Mouse (Mus musculus) limb, embryonic 12.5 days (tissue): ENCODE data around the gene Mrps2. TPM values are rescaled to one million over a fixed set of nuclear protein-coding genes. Genes with fewer than 3 reads are reported as not detected.
"Not testable (repeated sequence)": the region's sequence is repeated elsewhere in the genome, so short reads cannot be mapped to it uniquely, and the experiment has no call there.

ENCODE experiments used
- ATAC-seq: fragments of 200-750 bp; cut with Nextera tagmentation; 2 replicates; pipeline ENCODE4 v1.8.0; 2017; ENCODE audit warnings: low read depth, moderate TSS enrichment; ENCODE audit not compliant: insufficient number of reproducible peaks, insufficient read depth, low FRiP score, low TSS enrichment
- H3K27ac ChIP-seq: fragments of 300-500 bp; sonication (generic); 2 replicates; pipeline ENCODE4 v1.5.1; 2016; ENCODE audit warnings: mild to moderate bottlenecking, moderate library complexity
- H3K27me3 ChIP-seq: fragments of 300-500 bp; sonication (generic); 2 replicates; pipeline ENCODE4 v1.6.1; 2016; ENCODE audit warnings: mild to moderate bottlenecking, moderate library complexity
- H3K36me3 ChIP-seq: fragments of 300-500 bp; sonication (generic); 2 replicates; pipeline ENCODE4 v1.6.1; 2016; ENCODE audit warnings: mild to moderate bottlenecking, moderate library complexity
- H3K4me1 ChIP-seq: fragments of 300-500 bp; sonication (generic); replicated peaks from 2 replicates; pipeline ENCODE4 v1.6.1; 2016
- H3K4me2 ChIP-seq: fragments of 300-500 bp; sonication (generic); 2 replicates; pipeline ENCODE4 v1.6.1; 2016; ENCODE audit warnings: mild to moderate bottlenecking, moderate library complexity
- H3K4me3 ChIP-seq: fragments of 300-500 bp; sonication (generic); replicated peaks from 2 replicates; pipeline ENCODE4 v1.5.1; 2016; ENCODE audit warnings: mild to moderate bottlenecking
- H3K9ac ChIP-seq: fragments of 300-500 bp; sonication (generic); replicated peaks from 2 replicates; pipeline ENCODE4 v1.6.1; 2016; ENCODE audit warnings: mild to moderate bottlenecking, moderate library complexity
- H3K9me3 ChIP-seq: fragments of 300-500 bp; sonication (generic); 2 replicates; pipeline ENCODE4 v1.6.1; 2016; ENCODE audit warnings: mild to moderate bottlenecking, moderate library complexity
- WGBS: fragments of 180-500 bp; shearing (Covaris S2); methylation state at CpG from one replicate; pipeline ENCODE4 v1.1.7; 2016; 5-methylcytosine and 5-hydroxymethylcytosine counted together
- polyA plus RNA-seq: library from polyadenylated mRNA; unstranded; fragments of >200 nt; fragmentation: Nextera tagmentation; extraction: Ambion mirVana; gene quantifications from 2 replicates; pipeline ENCODE4 v1.2.1, GENCODE M21; 2016

Gene Mrps2
- polyA plus RNA-seq, 1 experiment from 2014 or later = 58.7 TPM

DNA sequence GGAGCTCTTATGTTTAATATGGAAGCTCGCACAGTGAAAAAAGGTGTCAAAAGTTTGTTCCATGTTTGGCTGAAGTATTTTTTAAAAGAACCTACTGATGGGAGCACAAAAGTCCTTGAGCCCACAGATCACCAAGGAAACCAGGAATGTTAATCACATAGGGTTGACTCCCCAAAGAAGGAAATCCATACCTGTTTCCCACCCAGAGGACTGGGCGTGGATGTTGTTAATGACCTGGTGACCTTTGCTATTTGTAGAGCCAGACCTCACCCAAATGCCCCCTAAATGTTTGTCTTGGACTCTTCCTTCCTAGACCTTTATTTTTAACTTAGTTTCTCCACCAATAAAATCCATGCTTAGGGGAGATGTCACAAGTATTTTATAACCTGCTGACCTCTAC, 2.7 kb downstream of the Mrps2 start:
- H3K4me3 ChIP-seq = no peak overlapping the region
- H3K27ac ChIP-seq = no peak overlapping the region
- peaks cover 15% of the 10 kb centered on the region for H3K4me1 ChIP-seq
- peaks cover 45% of the 10 kb centered on the region for H3K36me3 ChIP-seq
- no peak overlapping the region for H3K4me2 ChIP-seq
- no peak overlapping the region for H3K9ac ChIP-seq
- peaks cover 4% of the 10 kb centered on the region; the same call in 1 of the 2 replicates for H3K27me3 ChIP-seq
- 0 out of 2 replicates have a peak, but pooled peaks cover 11% of the 10 kb centered on the region for H3K9me3 ChIP-seq
- WGBS = 94% methylated on average over 2 of the region's 2 CpGs
- no peak for ATAC-seq

GRCm38 (mm10) chr2:28472011-28472410, 4.1 kb downstream of the Mrps2 start:
- Histone ChIP-seq H3K36me3 (peaks cover 45% of the 10 kb centered on the region), H3K9me3 (0 out of 2 replicates have a peak, but pooled peaks cover 11% of the 10 kb centered on the region)
- not testable (repeated sequence) for H3K4me1 ChIP-seq, ATAC-seq, H3K4me3 ChIP-seq, H3K9ac ChIP-seq, H3K27ac ChIP-seq, H3K27me3 ChIP-seq, H3K4me2 ChIP-seq
- 93% methylated on average over 8 of the region's 8 CpGs for WGBS

- not testable (repeated sequence) for H3K4me2 ChIP-seq, H3K9me3 ChIP-seq, H3K27ac ChIP-seq, H3K36me3 ChIP-seq, H3K4me1 ChIP-seq, H3K4me3 ChIP-seq, H3K9ac ChIP-seq, ATAC-seq, H3K27me3 ChIP-seq
- WGBS = 97% methylated on average over 4 of the region's 5 CpGs
These were observed 10.1 kb downstream of the Mrps2 start for GRCm38 (mm10) chr2:28477993-28478392.

DNA sequence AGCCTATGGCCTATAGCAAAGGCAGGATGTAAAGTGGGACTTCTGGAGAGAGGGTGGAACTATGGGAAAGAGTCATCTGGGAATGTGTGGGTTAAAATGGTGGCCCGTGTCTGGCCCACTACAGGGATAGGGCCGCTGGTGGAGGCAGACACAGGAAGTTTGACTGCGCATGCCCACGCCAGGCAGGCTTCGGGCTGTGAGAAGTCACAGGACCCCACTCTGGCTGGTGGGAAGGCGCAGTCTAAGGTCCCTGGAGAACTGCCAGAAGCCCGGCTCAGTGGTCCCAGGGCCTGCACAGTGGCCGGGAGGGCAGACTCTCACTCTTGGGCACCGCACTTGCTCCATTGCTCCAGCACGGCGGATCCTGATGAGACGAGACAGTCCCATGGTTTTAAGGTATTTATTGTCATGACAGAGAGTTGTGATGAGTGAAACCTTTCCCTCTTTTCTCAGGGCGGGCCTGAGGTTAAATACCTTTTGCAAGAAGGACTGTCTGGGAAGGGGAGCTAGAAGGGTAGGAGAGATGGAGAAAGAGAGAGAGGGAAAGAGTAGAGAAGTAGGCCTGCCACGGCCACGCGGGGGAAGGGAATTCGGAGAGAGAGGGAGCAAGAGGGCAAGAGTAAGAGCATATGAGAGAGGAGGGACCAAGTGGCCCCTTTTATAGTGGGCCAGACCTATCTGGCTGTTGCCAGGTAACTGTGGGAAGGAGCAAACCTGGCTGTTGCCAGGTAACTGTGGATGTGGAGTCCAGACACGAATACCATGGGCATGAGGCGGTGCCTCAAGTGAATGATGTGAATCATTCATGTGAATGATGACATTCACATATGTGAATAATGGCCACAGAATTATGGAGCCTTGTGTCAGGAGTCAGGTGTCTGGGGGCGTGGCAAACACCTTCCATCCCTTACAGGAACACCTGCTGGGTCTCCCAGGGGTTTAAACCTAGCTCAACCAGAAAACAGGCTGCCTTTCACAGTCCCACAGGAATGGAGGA, 11.6 kb downstream of the Mrps2 start:
- H3K9me3 ChIP-seq = no peaks in the 10 kb centered on the region
- ATAC-seq = no peak
- H3K4me3 ChIP-seq = no peak overlapping the region
- 0 out of 2 replicates have a peak, but pooled peaks cover 3% of the 10 kb centered on the region for H3K4me1 ChIP-seq
- H3K27me3 ChIP-seq = no peaks in the 10 kb centered on the region
- H3K4me2 ChIP-seq = no peak overlapping the region
- no peak overlapping the region for H3K9ac ChIP-seq
- H3K36me3 ChIP-seq = no peaks in the 10 kb centered on the region
- 76% methylated on average over 20 of the region's 20 CpGs for WGBS
- peak overlapping the region; percentile 51 for H3K27ac ChIP-seq

DNA sequence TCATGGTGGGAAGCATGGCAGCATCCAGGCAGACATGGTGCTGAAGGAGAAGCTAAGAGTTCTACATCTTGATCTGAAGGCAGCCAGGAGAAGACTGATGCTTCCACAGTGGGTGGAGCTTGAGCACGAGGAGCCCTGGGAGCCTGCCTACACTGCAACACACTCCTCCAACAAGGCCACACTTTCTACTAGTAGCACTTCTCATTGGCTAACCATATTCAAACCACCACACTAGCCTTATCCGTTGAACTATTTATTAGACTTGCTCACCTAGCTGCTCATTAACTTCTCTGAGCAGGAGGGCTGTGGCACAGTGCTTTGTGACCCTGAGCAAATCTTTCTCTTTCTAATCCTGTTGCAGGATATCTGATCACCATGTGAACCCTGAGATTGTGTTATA, 16.0 kb downstream of the Mrps2 start:
- ATAC-seq = no peak
- H3K36me3 ChIP-seq = no peaks in the 10 kb centered on the region
- H3K9ac ChIP-seq = no peak overlapping the region
- H3K27ac ChIP-seq = no peak overlapping the region
- H3K4me3 ChIP-seq = no peak overlapping the region
- WGBS = 70% methylated on average over 2 of the region's 2 CpGs
- H3K4me1 ChIP-seq = 0 out of 2 replicates have a peak, but pooled peaks cover 3% of the 10 kb centered on the region
- H3K9me3 ChIP-seq = no peaks in the 10 kb centered on the region
- no peaks in the 10 kb centered on the region for H3K27me3 ChIP-seq
- H3K4me2 ChIP-seq = no peak overlapping the region

- no peak overlapping the region for H3K4me3 ChIP-seq
- H3K4me2 ChIP-seq = no peak overlapping the region
- no peaks in the 10 kb centered on the region for H3K36me3 ChIP-seq
- H3K9me3 ChIP-seq = no peaks in the 10 kb centered on the region
- no peak overlapping the region for H3K27ac ChIP-seq
- ATAC-seq = no peak
- H3K27me3 ChIP-seq = no peaks in the 10 kb centered on the region
- H3K4me1 ChIP-seq = no peaks in the 10 kb centered on the region
- H3K9ac ChIP-seq = no peak overlapping the region
- 85% methylated on average over 2 of the region's 2 CpGs for whole genome bisulfite sequencing
These were observed 26.7 kb downstream of the Mrps2 start for GRCm38 (mm10) chr2:28494521-28494920.

DNA sequence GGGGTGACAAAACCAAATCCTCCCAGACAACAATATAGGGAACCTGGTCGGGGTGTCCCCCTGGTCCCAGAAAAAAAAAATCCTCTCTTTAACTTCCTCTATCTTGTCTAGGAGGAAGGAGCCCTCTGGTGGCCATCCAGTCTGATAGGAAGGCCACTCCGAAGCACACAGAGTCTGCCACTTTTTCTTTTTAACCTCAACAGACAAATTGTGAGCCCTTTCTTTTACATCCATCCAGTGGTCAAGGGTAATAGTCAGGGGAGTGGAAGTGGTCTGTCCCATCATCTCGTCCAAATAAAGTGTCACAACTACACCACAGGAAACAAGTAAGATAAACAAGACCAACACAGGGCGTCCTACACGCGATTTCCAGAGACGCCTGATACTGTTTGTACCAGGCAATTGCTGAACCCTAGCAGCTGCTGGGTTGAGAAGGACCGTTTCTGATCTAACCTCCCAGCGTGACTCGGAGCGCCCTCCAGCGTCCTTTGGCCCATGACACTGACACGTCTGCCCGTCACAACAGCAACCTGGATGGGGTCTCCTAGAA, 27.4 kb downstream of the Mrps2 start:
- no peak overlapping the region for H3K4me2 ChIP-seq
- WGBS = 87% methylated on average over 14 of the region's 14 CpGs
- H3K9me3 ChIP-seq = no peaks in the 10 kb centered on the region
- H3K4me3 ChIP-seq = no peak overlapping the region
- no peaks in the 10 kb centered on the region for H3K36me3 ChIP-seq
- H3K27me3 ChIP-seq = no peaks in the 10 kb centered on the region
- H3K9ac ChIP-seq = no peak overlapping the region
- ATAC-seq = no peak
- no peaks in the 10 kb centered on the region for H3K4me1 ChIP-seq
- H3K27ac ChIP-seq = no peak overlapping the region

DNA sequence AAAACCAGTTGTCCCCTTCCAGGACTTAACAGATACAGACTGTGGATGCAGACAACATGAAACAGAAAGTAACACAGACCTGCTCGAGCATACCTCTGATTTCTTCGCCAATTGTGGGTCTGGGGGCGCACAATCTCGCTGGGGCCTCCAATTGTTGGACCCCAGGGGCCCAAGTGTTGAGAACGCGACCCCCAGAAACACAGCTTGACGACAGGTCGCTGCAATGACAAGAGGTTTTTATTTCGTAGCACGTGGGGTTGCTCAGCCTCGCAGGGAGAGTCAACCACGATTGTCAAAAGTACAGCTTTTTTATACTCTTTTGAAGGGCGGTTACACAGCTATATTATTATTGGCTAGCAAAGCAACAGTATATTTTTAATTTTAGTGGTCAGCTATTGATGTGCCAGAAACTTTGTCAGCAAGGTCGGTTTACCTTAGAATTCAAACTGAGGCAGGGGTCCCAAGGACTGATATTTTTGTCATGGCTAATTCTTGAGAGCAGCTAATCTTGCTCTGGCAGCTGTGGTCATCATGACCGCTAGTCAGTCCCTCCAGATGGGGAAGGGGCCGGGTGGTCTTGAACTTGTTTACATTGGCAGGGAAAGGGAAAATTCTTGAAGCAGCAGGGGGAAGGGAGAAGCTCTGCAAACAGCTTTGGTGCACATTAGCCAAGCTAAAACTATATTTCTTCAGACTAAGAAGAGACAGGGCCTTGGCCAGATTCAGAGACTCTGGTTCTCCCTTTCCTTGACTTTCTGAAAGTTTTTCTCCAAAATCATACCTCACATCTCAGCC, 28.1 kb downstream of the Mrps2 start:
- Histone ChIP-seq H3K4me3 (no peak overlapping the region), H3K9me3 (no peaks in the 10 kb centered on the region), H3K36me3 (no peaks in the 10 kb centered on the region), H3K27me3 (no peaks in the 10 kb centered on the region), H3K9ac (no peak overlapping the region), H3K4me1 (no peaks in the 10 kb centered on the region), H3K27ac (no peak overlapping the region), H3K4me2 (no peak overlapping the region)
- ATAC-seq = no peak
- WGBS = 85% methylated on average over 16 of the region's 16 CpGs

DNA sequence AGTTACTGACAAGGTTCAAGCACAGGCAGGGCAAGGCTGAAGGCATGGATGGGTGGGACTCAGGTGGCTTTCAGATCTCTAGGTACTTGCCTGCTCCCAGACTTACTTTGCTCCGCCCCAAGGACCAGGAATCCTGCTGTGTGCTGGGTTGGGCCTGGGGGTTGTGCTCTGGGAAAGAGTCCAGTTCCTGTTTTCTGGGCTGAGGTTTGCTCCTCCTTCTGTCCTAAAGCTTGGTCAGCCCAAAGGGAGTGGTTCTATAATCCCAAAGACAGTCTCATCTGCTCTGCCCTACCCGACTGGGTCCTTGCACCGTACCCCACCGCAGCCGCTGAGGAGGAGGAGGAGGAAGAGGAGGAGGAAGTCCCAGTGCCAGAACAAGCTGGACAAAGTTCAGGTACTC, 28.8 kb downstream of the Mrps2 start, which contains the start of gene Gbgt1:
Gbgt1 (plus strand) TSS at position 221 of the 400 bp plus-strand sequence.
- 0 out of 2 replicates have a peak within 1 kb of the TSS, but pooled peaks have one; percentile 1 for H3K9ac ChIP-seq
- H3K27ac ChIP-seq = no peak within 1 kb of the TSS
- ATAC-seq = no peak

DNA sequence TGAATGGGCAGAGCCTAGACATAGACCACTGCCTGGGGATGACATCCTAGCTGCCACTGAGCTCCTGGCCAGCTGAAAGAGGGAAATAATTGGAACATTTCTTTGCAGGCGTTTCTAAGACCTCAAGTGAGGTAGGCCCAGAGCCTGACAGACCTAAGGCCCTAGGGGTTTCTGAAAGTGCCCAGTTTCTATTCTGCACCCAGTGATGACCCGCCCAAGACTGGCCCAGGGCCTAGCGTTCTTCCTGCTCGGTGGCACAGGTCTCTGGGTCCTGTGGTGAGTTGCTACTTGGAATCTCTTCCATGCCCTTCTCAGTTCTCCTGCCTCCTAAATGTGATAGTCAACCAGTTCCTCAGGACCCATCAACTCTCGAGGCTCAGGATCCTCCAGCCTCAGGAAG, 29.7 kb downstream of the Mrps2 start:
- WGBS = 78% methylated on average over 5 of the region's 5 CpGs
- no peak overlapping the region for H3K4me3 ChIP-seq
- H3K4me2 ChIP-seq = no peak overlapping the region
- 0 out of 2 replicates have a peak, but pooled peaks cover 4% of the 10 kb centered on the region for H3K27me3 ChIP-seq
- no peak for ATAC-seq
- no peak overlapping the region for H3K27ac ChIP-seq
- no peaks in the 10 kb centered on the region for H3K9me3 ChIP-seq
- no peaks in the 10 kb centered on the region for H3K36me3 ChIP-seq
- no peaks in the 10 kb centered on the region for H3K4me1 ChIP-seq
- no peak overlapping the region for H3K9ac ChIP-seq

More for the DNA sequence above, 28.8 kb downstream of the Mrps2 start, which contains the start of gene Gbgt1:
- Histone ChIP-seq H3K36me3 (no peaks in the 10 kb centered on the region), H3K4me2 (no peak within 1 kb of the TSS), H3K9me3 (no peaks in the 10 kb centered on the region), H3K27me3 (0 out of 2 replicates have a peak, but pooled peaks cover 4% of the 10 kb centered on the region), H3K4me3 (no peak within 1 kb of the TSS), H3K4me1 (no peaks in the 10 kb centered on the region)
- 86% methylated on average over 5 of the region's 5 CpGs for WGBS

GRCm38 (mm10) chr2:28498431-28498830, 30.6 kb downstream of the Mrps2 start:
- ATAC-seq = no peak
- no peaks in the 10 kb centered on the region for H3K9me3 ChIP-seq
- H3K27me3 ChIP-seq = 0 out of 2 replicates have a peak, but pooled peaks cover 4% of the 10 kb centered on the region
- no peak overlapping the region for H3K27ac ChIP-seq
- no peak overlapping the region for H3K9ac ChIP-seq
- no peak overlapping the region for H3K4me2 ChIP-seq
- WGBS = 91% methylated on average over 4 of the region's 4 CpGs
- no peaks in the 10 kb centered on the region for H3K36me3 ChIP-seq
- no peaks in the 10 kb centered on the region for H3K4me1 ChIP-seq
- no peak overlapping the region for H3K4me3 ChIP-seq
